Mouse (Mus musculus) left cerebral cortex, postnatal 36 days (tissue): ENCODE data around the gene Acp4. TPM values are rescaled to one million over a fixed set of nuclear protein-coding genes. Genes with fewer than 3 reads are reported as not detected.
"Not testable (repeated sequence)": the region's sequence is repeated elsewhere in the genome, so short reads cannot be mapped to it uniquely, and the experiment has no call there.

Experiments
- DNase-seq, 2 experiments: peaks; one replicate each; pipeline ENCODE4 v3.0.0; 2021 to 2022; ENCODE audit warnings: low spot score in 2 of 2, mixed read lengths in 1 of 2
- intact Hi-C: fragments of 180-260 bp; cut with DNase I; formaldehyde crosslinking; loops from one replicate; pipeline ENCODE4 v1.15.1; 2025
- total RNA-seq, 2 experiments: library from RNA; stranded (reverse); gene quantifications; 2 replicates each; pipeline ENCODE4 v1.2.3; 2021

Gene Acp4
- total RNA-seq, 2 experiments from 2014 or later = not detected

- intact Hi-C loops = loop anchor here (5.0 kb wide), 1 partner anchor 43 kb away; the partner anchor contains the start of gene Shank1
- no peak for DNase-seq
Measured at GRCm38 (mm10) chr7:44269397-44269796, 12.2 kb upstream of the Acp4 start.

- no peak for DNase-seq
- intact Hi-C loops = loop anchor here (5.0 kb wide), 1 partner anchor 44 kb away; the partner anchor contains the start of gene Shank1
Measured at GRCm38 (mm10) chr7:44268117-44268516, 10.9 kb upstream of the Acp4 start.

- peak; percentile 93 to 96 for DNase-seq
- intact Hi-C loops = loop anchor here (1.0 to 2.0 kb wide), 2 partner anchors 88 to 222 kb away; no protein-coding TSS in a partner anchor
Measured at GRCm38 (mm10) chr7:44262791-44263643, 5.8 kb upstream of the Acp4 start.

GRCm38 (mm10) chr7:44261147-44261546 lies 4.0 kb upstream of the Acp4 start, which contains the start of gene Gm15517:
Gene Gm15517 (plus strand): TSS chr7:44261447.
- no peak for DNase-seq
- intact Hi-C loops = no loop called here

GRCm38 (mm10) chr7:44260410-44260809 lies 3.2 kb upstream of the Acp4 start:
- intact Hi-C loops = no loop called here

GRCm38 (mm10) chr7:44254930-44255329 lies 2.2 kb downstream of the Acp4 start:
- DNase-seq = no peak
- intact Hi-C loops = no loop called here

More at GRCm38 (mm10) chr7:44260410-44260809, 3.2 kb upstream of the Acp4 start:
- no peak for DNase-seq

GRCm38 (mm10) chr7:44253023-44253616 lies 4.1 kb downstream of the Acp4 start:
- no peak for DNase-seq
- intact Hi-C loops = no loop called here

GRCm38 (mm10) chr7:44250732-44251275 lies 6.4 kb downstream of the Acp4 start:
- DNase-seq, intact Hi-C loops: not testable (repeated sequence)

GRCm38 (mm10) chr7:44249248-44249647 lies 7.9 kb downstream of the Acp4 start:
- DNase-seq = no peak
- intact Hi-C loops = no loop called here

GRCm38 (mm10) chr7:44247971-44248370 lies 9.2 kb downstream of the Acp4 start:
- intact Hi-C loops = no loop called here
- DNase-seq = no peak

- intact Hi-C loops = no loop called here
- peak in 1 of 2 experiments; percentile 63 for DNase-seq
Measured at GRCm38 (mm10) chr7:44246984-44247470, 10.2 kb downstream of the Acp4 start.

- intact Hi-C loops = no loop called here
- peak; percentile 90 to 92 for DNase-seq
Measured at GRCm38 (mm10) chr7:44246055-44246983, 10.9 kb downstream of the Acp4 start, which contains the start of the genes 1700028J19Rik and 2410002F23Rik. Gene 1700028J19Rik (minus strand): TSS chr7:44246695. Gene 2410002F23Rik (plus strand): TSS chr7:44246722.

- no peak for DNase-seq
- intact Hi-C loops = no loop called here
Measured at GRCm38 (mm10) chr7:44244080-44244479, 13.1 kb downstream of the Acp4 start.

GRCm38 (mm10) chr7:44241163-44241562 lies 16.0 kb downstream of the Acp4 start:
- intact Hi-C loops = no loop called here
- DNase-seq = no peak

GRCm38 (mm10) chr7:44240712-44241111 lies 16.5 kb downstream of the Acp4 start:
- intact Hi-C loops = no loop called here

GRCm38 (mm10) chr7:44239913-44240312 lies 17.3 kb downstream of the Acp4 start:
- intact Hi-C loops = no loop called here
- no peak for DNase-seq

More at GRCm38 (mm10) chr7:44240712-44241111, 16.5 kb downstream of the Acp4 start:
- DNase-seq = no peak

GRCm38 (mm10) chr7:44235909-44236308 lies 21.3 kb downstream of the Acp4 start, which contains the start of gene Gm36864:
Gene Gm36864 (plus strand): TSS chr7:44236177.
- no peak for DNase-seq
- intact Hi-C loops = no loop called here

- DNase-seq = no peak
- intact Hi-C loops = no loop called here
Measured at GRCm38 (mm10) chr7:44225076-44225475, 32.1 kb downstream of the Acp4 start, which contains the start of gene Klk1. Gene Klk1 (plus strand): TSS chr7:44225360.

- intact Hi-C loops, DNase-seq: not testable (repeated sequence)
Measured at GRCm38 (mm10) chr7:44222335-44222734, 34.8 kb downstream of the Acp4 start.
